Mouse (Mus musculus): Measurements from ENCODE around the gene Hexdc. TPM values are rescaled to one million over a fixed set of nuclear protein-coding genes. Genes with fewer than 3 reads are reported as not detected.
A peak's percentile ranks its signal among the peaks of the same experiment; 100 is the strongest.

Hexdc gene
- 5.9 and 8.8 TPM in 2 replicates for polyA plus RNA-seq (2015; fragmentation: Nextera tagmentation; extraction: Ambion mirVana)

GRCm38 (mm10) chr11:121204161-121205006 lies at the start of gene Hexdc, which contains the start of gene Ogfod3:
Gene Hexdc (plus strand): TSS chr11:121204433.
Gene Ogfod3 (minus strand): TSS chr11:121204711.
- Histone ChIP-seq H3K9me3 (no peaks in the 10 kb centered on the region), H3K36me3 (peaks cover 15% of the 10 kb centered on the region; the same call in 1 of the 2 replicates), H3K27me3 (no peaks in the 10 kb centered on the region), H3K4me1 (peaks cover 30% of the 10 kb centered on the region), H3K4me2 (peak within 1 kb of the TSS; percentile 81), H3K27ac (peak within 1 kb of the TSS; percentile 82), H3K9ac (peak within 1 kb of the TSS; percentile 72), H3K4me3 (peak within 1 kb of the TSS; percentile 85)
- under 1% methylated on average over 70 of the region's 70 CpGs for WGBS
- ATAC-seq (ENCODE audit: borderline replicate concordance, extremely low read depth, low FRiP score, low TSS enrichment): peak; percentile 97

- no peaks in the 10 kb centered on the region for H3K9me3 ChIP-seq
- H3K36me3 ChIP-seq: no peaks in the 10 kb centered on the region
- WGBS: 1% methylated on average over 45 of the region's 45 CpGs
- H3K27me3 ChIP-seq: peaks cover 42% of the 10 kb centered on the region
- H3K9ac ChIP-seq: peak overlapping the region; percentile 24; the same call in 1 of the 2 replicates
- 0 out of 2 replicates have a peak, but pooled peaks cover 6% of the 10 kb centered on the region for H3K4me1 ChIP-seq
- no peak for ATAC-seq (ENCODE audit: borderline replicate concordance, extremely low read depth, low FRiP score, low TSS enrichment)
- H3K4me3 ChIP-seq: peak overlapping the region; percentile 33
- peak overlapping the region; percentile 66 for H3K4me2 ChIP-seq
- H3K27ac ChIP-seq: no peak overlapping the region
Observed at GRCm38 (mm10) chr11:121156411-121156891, 47.8 kb upstream of the Hexdc start.

GRCm38 (mm10) chr11:121159971-121160370 lies 44.3 kb upstream of the Hexdc start, which contains the start of gene Uts2r:
Gene Uts2r (plus strand): TSS chr11:121160271.
- WGBS: 78% methylated on average over 5 of the region's 5 CpGs
- no peak within 1 kb of the TSS for H3K9ac ChIP-seq
- H3K27ac ChIP-seq: no peak within 1 kb of the TSS
- H3K9me3 ChIP-seq: no peaks in the 10 kb centered on the region
- no peaks in the 10 kb centered on the region for H3K36me3 ChIP-seq
- no peak within 1 kb of the TSS for H3K4me2 ChIP-seq
- no peak for ATAC-seq (ENCODE audit: borderline replicate concordance, extremely low read depth, low FRiP score, low TSS enrichment)
- H3K4me3 ChIP-seq: no peak within 1 kb of the TSS
- peaks cover 33% of the 10 kb centered on the region for H3K27me3 ChIP-seq
- 0 out of 2 replicates have a peak, but pooled peaks cover 6% of the 10 kb centered on the region for H3K4me1 ChIP-seq

- Histone ChIP-seq H3K27ac (no peak overlapping the region), H3K9ac (no peak overlapping the region), H3K4me1 (0 out of 2 replicates have a peak, but pooled peaks cover 6% of the 10 kb centered on the region), H3K4me3 (no peak overlapping the region), H3K9me3 (no peaks in the 10 kb centered on the region), H3K36me3 (no peaks in the 10 kb centered on the region), H3K27me3 (peaks cover 25% of the 10 kb centered on the region), H3K4me2 (no peak overlapping the region)
- WGBS: 88% methylated on average over 26 of the region's 26 CpGs
- ATAC-seq (ENCODE audit: borderline replicate concordance, extremely low read depth, low FRiP score, low TSS enrichment): no peak
Observed at GRCm38 (mm10) chr11:121160636-121161346, 43.4 kb upstream of the Hexdc start.

GRCm38 (mm10) chr11:121163751-121164150 lies 40.5 kb upstream of the Hexdc start:
- Histone ChIP-seq H3K9me3 (no peaks in the 10 kb centered on the region), H3K27ac (no peak overlapping the region), H3K27me3 (no peaks in the 10 kb centered on the region), H3K4me3 (no peak overlapping the region), H3K36me3 (no peaks in the 10 kb centered on the region), H3K9ac (no peak overlapping the region), H3K4me1 (no peaks in the 10 kb centered on the region), H3K4me2 (no peak overlapping the region)
- 77% methylated on average over 4 of the region's 4 CpGs for WGBS
- no peak for ATAC-seq (ENCODE audit: borderline replicate concordance, extremely low read depth, low FRiP score, low TSS enrichment)

GRCm38 (mm10) chr11:121173203-121173602 lies 31.0 kb upstream of the Hexdc start:
- Histone ChIP-seq H3K36me3 (no peaks in the 10 kb centered on the region), H3K4me1 (peaks cover 3% of the 10 kb centered on the region; the same call in 1 of the 2 replicates), H3K9me3 (no peaks in the 10 kb centered on the region), H3K27ac (no peak overlapping the region), H3K4me2 (no peak overlapping the region), H3K9ac (no peak overlapping the region), H3K27me3 (no peaks in the 10 kb centered on the region), H3K4me3 (no peak overlapping the region)
- 71% methylated on average over 5 of the region's 5 CpGs for WGBS
- ATAC-seq (ENCODE audit: borderline replicate concordance, extremely low read depth, low FRiP score, low TSS enrichment): no peak

- WGBS: 49% methylated on average over 3 of the region's 3 CpGs
Observed at GRCm38 (mm10) chr11:121174234-121174633, 30.0 kb upstream of the Hexdc start.

GRCm38 (mm10) chr11:121176285-121177270 lies 27.7 kb upstream of the Hexdc start:
- H3K4me3 ChIP-seq: no peak overlapping the region
- H3K27ac ChIP-seq: no peak overlapping the region
- ATAC-seq (ENCODE audit: borderline replicate concordance, extremely low read depth, low FRiP score, low TSS enrichment): peak; percentile 44
- peaks cover 3% of the 10 kb centered on the region; the same call in 1 of the 2 replicates for H3K4me1 ChIP-seq
- H3K36me3 ChIP-seq: no peaks in the 10 kb centered on the region
- H3K27me3 ChIP-seq: no peaks in the 10 kb centered on the region
- no peak overlapping the region for H3K4me2 ChIP-seq
- WGBS: 48% methylated on average over 12 of the region's 12 CpGs
- H3K9ac ChIP-seq: no peak overlapping the region
- H3K9me3 ChIP-seq: no peaks in the 10 kb centered on the region

More at GRCm38 (mm10) chr11:121174234-121174633, 30.0 kb upstream of the Hexdc start:
- no peaks in the 10 kb centered on the region for H3K27me3 ChIP-seq
- no peaks in the 10 kb centered on the region for H3K36me3 ChIP-seq
- no peaks in the 10 kb centered on the region for H3K9me3 ChIP-seq
- peaks cover 3% of the 10 kb centered on the region; the same call in 1 of the 2 replicates for H3K4me1 ChIP-seq
- no peak overlapping the region for H3K4me2 ChIP-seq
- H3K4me3 ChIP-seq: no peak overlapping the region
- H3K9ac ChIP-seq: no peak overlapping the region
- H3K27ac ChIP-seq: no peak overlapping the region
- ATAC-seq (ENCODE audit: borderline replicate concordance, extremely low read depth, low FRiP score, low TSS enrichment): no peak

GRCm38 (mm10) chr11:121189681-121190080 lies 14.6 kb upstream of the Hexdc start:
- no peak overlapping the region for H3K9ac ChIP-seq
- H3K4me1 ChIP-seq: no peaks in the 10 kb centered on the region
- 80% methylated on average over 3 of the region's 3 CpGs for WGBS
- no peaks in the 10 kb centered on the region for H3K27me3 ChIP-seq
- no peak overlapping the region for H3K4me3 ChIP-seq
- no peak overlapping the region for H3K27ac ChIP-seq
- ATAC-seq (ENCODE audit: borderline replicate concordance, extremely low read depth, low FRiP score, low TSS enrichment): no peak
- H3K9me3 ChIP-seq: no peaks in the 10 kb centered on the region
- H3K36me3 ChIP-seq: no peaks in the 10 kb centered on the region
- H3K4me2 ChIP-seq: no peak overlapping the region

GRCm38 (mm10) chr11:121192742-121193141 lies 11.5 kb upstream of the Hexdc start:
- 54% methylated on average over 2 of the region's 2 CpGs for WGBS
- Histone ChIP-seq H3K4me2 (no peak overlapping the region), H3K9me3 (no peaks in the 10 kb centered on the region), H3K4me3 (no peak overlapping the region), H3K9ac (no peak overlapping the region), H3K36me3 (no peaks in the 10 kb centered on the region), H3K27me3 (no peaks in the 10 kb centered on the region), H3K27ac (no peak overlapping the region), H3K4me1 (peaks cover under 1% of the 10 kb centered on the region; the same call in 1 of the 2 replicates)
- no peak for ATAC-seq (ENCODE audit: borderline replicate concordance, extremely low read depth, low FRiP score, low TSS enrichment)

- H3K27ac ChIP-seq: no peak overlapping the region
- peaks cover 7% of the 10 kb centered on the region; the same call in 1 of the 2 replicates for H3K4me1 ChIP-seq
- H3K9me3 ChIP-seq: no peaks in the 10 kb centered on the region
- ATAC-seq (ENCODE audit: borderline replicate concordance, extremely low read depth, low FRiP score, low TSS enrichment): no peak
- WGBS: 76% methylated on average over 3 of the region's 3 CpGs
- H3K4me3 ChIP-seq: no peak overlapping the region
- H3K9ac ChIP-seq: no peak overlapping the region
- H3K4me2 ChIP-seq: no peak overlapping the region
- H3K27me3 ChIP-seq: no peaks in the 10 kb centered on the region
- H3K36me3 ChIP-seq: no peaks in the 10 kb centered on the region
Observed at GRCm38 (mm10) chr11:121193415-121193814, 10.8 kb upstream of the Hexdc start.

All from lung, embryonic 15.5 days (tissue).